Mouse (Mus musculus) heart, embryonic 13.5 days (tissue): ENCODE measurements around the gene Ace3. TPM values are rescaled to one million over a fixed set of nuclear protein-coding genes. Genes with fewer than 3 reads are reported as not detected.

Experiments used
- ATAC-seq: fragments of 200-750 bp; cut with Nextera tagmentation; 2 replicates; pipeline ENCODE4 v1.8.0; 2017; ENCODE audit warnings: moderate TSS enrichment; ENCODE audit not compliant: insufficient number of reproducible peaks, low FRiP score, low TSS enrichment; ENCODE audit errors: extremely low read depth
- H3K27ac ChIP-seq: fragments of 300-500 bp; sonication (generic); replicated peaks from 2 replicates; pipeline ENCODE4 v1.5.1; 2015; ENCODE audit warnings: moderate library complexity, mild to moderate bottlenecking, inconsistent platforms
- H3K27me3 ChIP-seq: fragments of 300-500 bp; sonication (generic); replicated peaks from 2 replicates; pipeline ENCODE4 v1.6.1; 2015; ENCODE audit warnings: mild to moderate bottlenecking, inconsistent platforms
- H3K36me3 ChIP-seq: fragments of 300-500 bp; sonication (generic); 2 replicates; pipeline ENCODE4 v1.6.1; 2015; ENCODE audit warnings: mild to moderate bottlenecking, inconsistent platforms
- H3K4me1 ChIP-seq: fragments of 300-500 bp; sonication (generic); 2 replicates; pipeline ENCODE4 v1.6.1; 2015; ENCODE audit warnings: inconsistent platforms
- H3K4me2 ChIP-seq: fragments of 300-500 bp; sonication (generic); 2 replicates; pipeline ENCODE4 v1.6.1; 2015; ENCODE audit warnings: inconsistent platforms, mild to moderate bottlenecking, moderate library complexity
- H3K4me3 ChIP-seq: fragments of 300-500 bp; sonication (generic); 2 replicates; pipeline ENCODE4 v1.5.1; 2015; ENCODE audit warnings: moderate library complexity, mild to moderate bottlenecking, inconsistent platforms
- H3K9ac ChIP-seq: fragments of 300-500 bp; sonication (generic); 2 replicates; pipeline ENCODE4 v1.6.1; 2015; ENCODE audit warnings: inconsistent platforms, mild to moderate bottlenecking, moderate library complexity
- H3K9me3 ChIP-seq: fragments of 300-500 bp; sonication (generic); 2 replicates; pipeline ENCODE4 v1.6.1; 2016; ENCODE audit warnings: inconsistent platforms
- WGBS: fragments of 180-500 bp; shearing (Covaris S2); methylation state at CpG from one replicate; pipeline ENCODE4 v1.1.7; 2015; ENCODE audit warnings: mixed read lengths; 5-methylcytosine and 5-hydroxymethylcytosine counted together
- polyA plus RNA-seq: library from polyadenylated mRNA; unstranded; fragments of >200 nt; fragmentation: Nextera tagmentation; extraction: Ambion mirVana; gene quantifications from 2 replicates; pipeline ENCODE4 v1.2.1, GENCODE M21; 2015

The Ace3 gene
- polyA plus RNA-seq, 1 experiment from 2014 or later = not detected

GRCm38 (mm10) chr11:105958566-105958965 is 35.9 kb upstream of the Ace3 start:
- WGBS = 24% methylated on average over 1 of the region's 1 CpGs
- 0 out of 2 replicates have a peak overlapping the region, but pooled peaks have one; percentile 32 for H3K27ac ChIP-seq
- H3K4me2 ChIP-seq = no peak overlapping the region
- no peak overlapping the region for H3K4me3 ChIP-seq
- H3K4me1 ChIP-seq = peaks cover 26% of the 10 kb centered on the region
- H3K9me3 ChIP-seq = no peaks in the 10 kb centered on the region
- no peaks in the 10 kb centered on the region for H3K36me3 ChIP-seq
- no peak overlapping the region for H3K9ac ChIP-seq
- peaks cover 7% of the 10 kb centered on the region; the same call in 1 of the 2 replicates for H3K27me3 ChIP-seq
- no peak for ATAC-seq

GRCm38 (mm10) chr11:105959355-105959754 is 35.1 kb upstream of the Ace3 start:
- H3K4me3 ChIP-seq = peak overlapping the region; percentile 26
- H3K4me2 ChIP-seq = peak overlapping the region; percentile 60
- WGBS = 6% methylated on average over 17 of the region's 17 CpGs
- no peaks in the 10 kb centered on the region for H3K9me3 ChIP-seq
- H3K36me3 ChIP-seq = no peaks in the 10 kb centered on the region
- ATAC-seq = no peak
- peaks cover 26% of the 10 kb centered on the region for H3K4me1 ChIP-seq
- peaks cover 7% of the 10 kb centered on the region; the same call in 1 of the 2 replicates for H3K27me3 ChIP-seq
- H3K9ac ChIP-seq = peak overlapping the region; percentile 65
- peak overlapping the region; percentile 20; the same call in 1 of the 2 replicates for H3K27ac ChIP-seq

GRCm38 (mm10) chr11:105964691-105965090 is 29.8 kb upstream of the Ace3 start:
- H3K27me3 ChIP-seq = peaks cover 51% of the 10 kb centered on the region
- H3K36me3 ChIP-seq = no peaks in the 10 kb centered on the region
- H3K4me3 ChIP-seq = no peak overlapping the region
- ATAC-seq = no peak
- peaks cover 19% of the 10 kb centered on the region for H3K4me1 ChIP-seq
- H3K9ac ChIP-seq = no peak overlapping the region
- H3K9me3 ChIP-seq = no peaks in the 10 kb centered on the region
- no peak overlapping the region for H3K4me2 ChIP-seq
- 63% methylated on average over 5 of the region's 5 CpGs for WGBS
- H3K27ac ChIP-seq = no peak overlapping the region

DNA sequence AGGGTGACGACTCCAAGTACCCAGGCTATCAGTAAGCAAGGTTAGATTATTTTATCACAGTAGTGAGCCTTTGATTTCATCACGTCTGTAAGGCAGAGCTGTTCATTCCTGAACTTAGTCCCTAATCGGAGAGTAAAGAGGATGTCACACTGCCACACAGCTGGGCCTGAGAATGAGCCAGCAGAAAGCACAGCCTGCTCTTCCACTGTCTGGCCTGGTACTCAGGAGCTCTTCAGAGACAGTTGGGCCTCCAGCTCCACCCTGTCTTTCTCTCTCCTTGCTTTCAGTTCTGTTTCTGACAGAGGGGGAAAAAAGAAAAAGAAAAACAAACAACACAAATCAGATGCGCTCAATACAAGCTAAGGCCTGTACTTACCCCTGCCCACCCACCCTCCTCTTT is 28.2 kb upstream of the Ace3 start:
- H3K27me3 ChIP-seq = peaks cover 67% of the 10 kb centered on the region
- no peak overlapping the region for H3K4me2 ChIP-seq
- H3K36me3 ChIP-seq = no peaks in the 10 kb centered on the region
- H3K27ac ChIP-seq = no peak overlapping the region
- 45% methylated on average over 4 of the region's 4 CpGs for WGBS
- H3K9me3 ChIP-seq = no peaks in the 10 kb centered on the region
- H3K9ac ChIP-seq = no peak overlapping the region
- ATAC-seq = no peak
- no peak overlapping the region for H3K4me3 ChIP-seq
- peaks cover 15% of the 10 kb centered on the region for H3K4me1 ChIP-seq

DNA sequence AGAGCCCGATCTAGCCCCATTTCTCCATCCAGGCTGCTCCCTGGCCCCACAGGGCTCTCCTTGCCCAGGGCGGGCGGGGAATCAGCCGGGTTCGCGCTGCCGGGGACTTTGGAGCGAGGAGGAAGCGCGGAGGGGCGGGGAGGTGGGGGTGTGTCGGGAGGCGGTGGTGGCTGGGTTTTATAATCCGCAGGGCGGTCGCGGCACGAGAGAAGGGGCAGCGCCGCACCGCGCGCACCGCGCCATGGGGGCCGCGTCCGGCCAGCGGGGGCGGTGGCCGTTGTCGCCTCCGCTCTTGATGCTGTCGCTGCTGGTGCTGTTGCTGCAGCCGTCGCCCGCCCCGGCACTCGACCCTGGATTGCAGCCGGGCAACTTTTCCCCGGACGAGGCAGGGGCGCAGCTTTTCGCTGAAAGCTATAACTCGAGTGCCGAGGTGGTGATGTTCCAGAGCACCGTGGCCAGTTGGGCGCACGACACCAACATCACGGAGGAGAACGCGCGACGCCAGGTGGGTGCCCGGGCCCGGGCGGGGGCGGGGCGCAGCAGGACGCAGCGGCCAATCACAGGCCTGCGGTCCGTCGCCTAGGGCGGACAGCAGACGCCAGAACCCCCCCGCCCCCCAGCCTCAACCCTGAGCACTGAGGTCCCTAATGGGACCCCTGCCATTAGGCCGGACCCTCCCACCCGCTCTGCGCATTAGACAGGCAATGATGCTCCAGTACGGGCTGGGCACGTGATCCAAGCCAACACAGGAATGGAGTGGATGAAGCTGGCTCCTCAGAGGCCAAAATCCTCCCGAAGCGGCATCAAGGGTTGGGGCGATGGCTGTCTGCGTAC is 26.5 kb upstream of the Ace3 start, which contains the start of gene Ace:
Gene Ace, plus strand, starts transcription at position 205 of the 834 bp plus-strand sequence.
- Histone ChIP-seq H3K4me3 (peak within 1 kb of the TSS; percentile 65), H3K27ac (no peak within 1 kb of the TSS), H3K36me3 (no peaks in the 10 kb centered on the region), H3K4me1 (peaks cover 12% of the 10 kb centered on the region), H3K9ac (peak within 1 kb of the TSS; percentile 79), H3K4me2 (peak within 1 kb of the TSS; percentile 97), H3K27me3 (peaks cover 77% of the 10 kb centered on the region), H3K9me3 (no peaks in the 10 kb centered on the region)
- WGBS = under 1% methylated on average over 58 of the region's 76 CpGs
- ATAC-seq = no peak; the same call in 1 of the 2 replicates

GRCm38 (mm10) chr11:105968948-105969347 is 25.5 kb upstream of the Ace3 start:
- Histone ChIP-seq H3K4me2 (no peak overlapping the region), H3K4me1 (peaks cover 12% of the 10 kb centered on the region), H3K36me3 (no peaks in the 10 kb centered on the region), H3K4me3 (no peak overlapping the region; the same call in 1 of the 2 replicates), H3K27me3 (peaks cover 83% of the 10 kb centered on the region), H3K27ac (no peak overlapping the region), H3K9me3 (no peaks in the 10 kb centered on the region), H3K9ac (no peak overlapping the region)
- ATAC-seq = no peak
- WGBS = 38% methylated on average over 10 of the region's 10 CpGs

GRCm38 (mm10) chr11:105969516-105969915 is 25.0 kb upstream of the Ace3 start:
- Histone ChIP-seq H3K4me2 (no peak overlapping the region), H3K36me3 (no peaks in the 10 kb centered on the region), H3K4me1 (peaks cover 12% of the 10 kb centered on the region), H3K9ac (no peak overlapping the region), H3K27me3 (peaks cover 89% of the 10 kb centered on the region), H3K4me3 (no peak overlapping the region), H3K9me3 (no peaks in the 10 kb centered on the region), H3K27ac (no peak overlapping the region)
- 41% methylated on average over 1 of the region's 1 CpGs for WGBS
- ATAC-seq = no peak

DNA sequence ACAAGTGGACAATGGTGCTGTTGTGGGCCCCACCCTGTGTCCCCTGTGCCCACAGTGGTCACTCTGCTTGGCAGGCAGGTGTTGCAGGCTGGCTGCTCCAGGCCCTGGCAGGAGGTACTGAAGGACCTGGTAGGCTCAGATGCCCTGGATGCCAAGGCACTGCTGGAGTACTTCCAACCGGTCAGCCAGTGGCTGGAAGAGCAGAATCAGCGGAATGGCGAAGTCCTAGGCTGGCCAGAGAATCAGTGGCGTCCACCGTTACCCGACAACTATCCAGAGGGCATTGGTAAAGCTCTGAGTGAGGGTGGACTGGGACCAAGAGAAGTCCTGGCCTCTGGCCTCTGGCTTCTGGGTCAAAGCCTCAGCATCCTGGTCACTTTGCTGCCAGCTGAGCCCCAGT is 19.9 kb upstream of the Ace3 start:
- H3K27ac ChIP-seq = no peak overlapping the region
- no peak overlapping the region for H3K9ac ChIP-seq
- 89% methylated on average over 6 of the region's 6 CpGs for WGBS
- no peaks in the 10 kb centered on the region for H3K4me1 ChIP-seq
- no peak overlapping the region for H3K4me3 ChIP-seq
- no peak overlapping the region for H3K4me2 ChIP-seq
- no peaks in the 10 kb centered on the region for H3K36me3 ChIP-seq
- peaks cover 80% of the 10 kb centered on the region for H3K27me3 ChIP-seq
- no peak for ATAC-seq
- no peaks in the 10 kb centered on the region for H3K9me3 ChIP-seq

GRCm38 (mm10) chr11:105975050-105975449 is 19.4 kb upstream of the Ace3 start:
- ATAC-seq = no peak
- 52% methylated on average over 3 of the region's 3 CpGs for WGBS
- peaks cover 80% of the 10 kb centered on the region for H3K27me3 ChIP-seq

GRCm38 (mm10) chr11:105975636-105976035 is 18.8 kb upstream of the Ace3 start:
- no peak overlapping the region for H3K4me2 ChIP-seq
- H3K27ac ChIP-seq = no peak overlapping the region
- no peak overlapping the region for H3K4me3 ChIP-seq
- no peaks in the 10 kb centered on the region for H3K9me3 ChIP-seq
- no peaks in the 10 kb centered on the region for H3K4me1 ChIP-seq
- 82% methylated on average over 5 of the region's 5 CpGs for WGBS
- H3K27me3 ChIP-seq = peaks cover 78% of the 10 kb centered on the region
- no peak for ATAC-seq
- no peaks in the 10 kb centered on the region for H3K36me3 ChIP-seq
- no peak overlapping the region for H3K9ac ChIP-seq

More at GRCm38 (mm10) chr11:105975050-105975449, 19.4 kb upstream of the Ace3 start:
- H3K36me3 ChIP-seq = no peaks in the 10 kb centered on the region
- H3K9ac ChIP-seq = no peak overlapping the region
- no peak overlapping the region for H3K4me3 ChIP-seq
- H3K9me3 ChIP-seq = no peaks in the 10 kb centered on the region
- H3K4me1 ChIP-seq = no peaks in the 10 kb centered on the region
- H3K27ac ChIP-seq = no peak overlapping the region
- no peak overlapping the region for H3K4me2 ChIP-seq

DNA sequence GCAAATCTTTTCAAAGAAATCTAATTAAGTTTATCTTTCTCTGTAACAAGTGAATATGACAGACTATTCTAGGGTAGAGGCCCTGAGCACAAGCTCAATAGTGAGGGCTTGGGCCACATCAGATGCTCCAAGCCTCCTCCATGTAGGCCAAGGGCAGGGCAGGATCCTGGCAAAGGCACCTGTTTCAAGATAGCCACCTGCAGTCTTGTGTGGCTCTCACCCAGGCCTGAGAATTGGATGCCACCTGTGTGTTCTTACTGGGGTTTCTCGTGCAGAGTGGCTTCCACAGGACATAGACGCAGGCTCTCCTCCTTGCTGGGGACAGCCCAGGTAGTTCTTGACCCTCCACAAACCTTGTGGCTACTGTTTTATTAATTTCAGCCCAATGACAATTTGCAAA is 16.2 kb upstream of the Ace3 start:
- no peak for ATAC-seq
- H3K36me3 ChIP-seq = no peaks in the 10 kb centered on the region
- no peaks in the 10 kb centered on the region for H3K9me3 ChIP-seq
- H3K27me3 ChIP-seq = peaks cover 59% of the 10 kb centered on the region
- no peak overlapping the region for H3K9ac ChIP-seq
- H3K4me2 ChIP-seq = no peak overlapping the region
- no peak overlapping the region for H3K4me3 ChIP-seq
- no peaks in the 10 kb centered on the region for H3K4me1 ChIP-seq
- 69% methylated on average over 2 of the region's 2 CpGs for WGBS
- no peak overlapping the region for H3K27ac ChIP-seq

- no peak for ATAC-seq
- Histone ChIP-seq H3K4me3 (no peak overlapping the region), H3K36me3 (no peaks in the 10 kb centered on the region), H3K27ac (no peak overlapping the region), H3K9me3 (no peaks in the 10 kb centered on the region), H3K4me1 (no peaks in the 10 kb centered on the region), H3K4me2 (no peak overlapping the region), H3K27me3 (peaks cover 55% of the 10 kb centered on the region), H3K9ac (no peak overlapping the region)
- WGBS = 54% methylated on average over 5 of the region's 5 CpGs
Observed at GRCm38 (mm10) chr11:105978634-105979033, 15.8 kb upstream of the Ace3 start.
